Mouse (Mus musculus) testis, adult 2 months (tissue): ENCODE data around the gene Gm20517.

Source experiments
- CTCF ChIP-seq: fragments of 200-500 bp; IDR thresholded peaks from 2 replicates; pipeline ENCODE4 v1.5.1; 2012; ENCODE audit warnings: low read depth, mild to moderate bottlenecking, inconsistent platforms, low read length, moderate library complexity; ENCODE audit not compliant: control insufficient read depth, insufficient read depth, insufficient replicate concordance
- POLR2A ChIP-seq: fragments of 200-500 bp; IDR thresholded peaks from 2 replicates; pipeline ENCODE4 v1.6.1; 2012; ENCODE audit warnings: low read depth, mild to moderate bottlenecking, inconsistent platforms, low read length, moderate library complexity; ENCODE audit not compliant: control insufficient read depth

GRCm38 (mm10) chr17:47616119-47616518 lies 4.7 kb downstream of the Gm20517 start:
- TF ChIP-seq CTCF (no peak), POLR2A (no peak)
